Mouse (Mus musculus): ENCODE measurements around the gene Lypd3.

DNA sequence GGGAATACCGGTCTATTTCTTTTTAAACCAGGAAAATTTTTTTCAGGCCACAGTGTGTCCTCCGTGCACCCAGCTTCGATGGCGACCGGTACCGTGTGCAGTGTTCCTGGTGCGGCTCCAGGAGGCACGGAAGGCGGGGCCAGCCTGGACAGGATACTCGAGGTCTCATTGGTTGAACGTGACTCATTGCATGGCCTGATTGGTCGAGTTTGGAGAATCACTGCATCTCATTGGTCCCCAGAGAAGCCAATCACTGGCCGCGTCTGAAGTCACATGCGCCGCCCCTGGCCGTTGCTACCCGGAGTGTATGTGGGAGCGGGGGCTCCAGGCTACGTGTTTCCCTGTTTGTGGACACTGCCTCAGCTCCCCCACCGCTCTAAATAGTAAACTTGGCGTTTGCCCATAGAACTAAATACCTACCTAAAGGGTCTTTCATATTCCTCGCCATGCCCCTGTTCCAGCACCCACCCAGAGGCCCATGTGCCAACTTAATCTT lies 35.6 kb downstream of the Lypd3 start:
- TF ChIP-seq CTCF (IDR thresholded peaks at IDR 0.05; ENCODE audit: extremely low read depth, insufficient read depth, insufficient read length, insufficient replicate concordance) (no peak), POLR2A (IDR thresholded peaks at IDR 0.05; ENCODE audit: low read depth, low read length) (no peak)

Measured in spleen, adult 2 months (tissue).